Comparison of ENCODE assay signal across 8 mouse cellular contexts in genomic region chr5:141241645-141242284, GRCm38 (mm10). TPM values are rescaled to one million over a fixed set of nuclear protein-coding genes. Genes with fewer than 3 reads are reported as not detected.
DNase-seq lines count a peak whose midpoint lies in the region; ATAC-seq and TF ChIP-seq lines count a peak whose summit lies in the region.

No protein-coding gene starts in this region.

- DNase-seq in cerebellum, adult 2 months: peak in 1 of 2 experiments; percentile 16
- no peak for DNase-seq in cerebellum, adult 11-12 months
- DNase-seq in lung, postnatal 36 days: no peak

- TF ChIP-seq POLR2A in cerebellum, adult 2 months (IDR thresholded peaks at IDR 0.05; ENCODE audit: borderline replicate concordance, insufficient read depth, low read length): no peak

- H3K36me3 ChIP-seq in lung, embryonic 15.5 days: no peaks in the 10 kb centered on the region
- no peaks in the 10 kb centered on the region for H3K36me3 ChIP-seq in forebrain, embryonic 12.5 days (replicated peaks)
- H3K36me3 ChIP-seq in limb, embryonic 13.5 days: no peaks in the 10 kb centered on the region
- no peaks in the 10 kb centered on the region for H3K36me3 ChIP-seq in stomach, embryonic 16.5 days (ENCODE audit: control insufficient read depth, insufficient read depth, low read length)

- H3K27me3 ChIP-seq in cerebellum, adult 2 months (ENCODE audit: control insufficient read depth, insufficient read depth, low read length): peaks cover 4% of the 10 kb centered on the region; the same call in 1 of the 2 replicates
- peaks cover 66% of the 10 kb centered on the region for H3K27me3 ChIP-seq in lung, embryonic 15.5 days
- peaks cover 56% of the 10 kb centered on the region for H3K27me3 ChIP-seq in forebrain, embryonic 12.5 days
- peaks cover 41% of the 10 kb centered on the region for H3K27me3 ChIP-seq in limb, embryonic 13.5 days
- 0 out of 2 replicates have a peak, but pooled peaks cover 12% of the 10 kb centered on the region for H3K27me3 ChIP-seq in stomach, embryonic 16.5 days (ENCODE audit: control insufficient read depth, insufficient read depth, low read length)

- H3K4me1 ChIP-seq in cerebellum, adult 2 months (ENCODE audit: control insufficient read depth, insufficient read depth, low read length): peaks cover 3% of the 10 kb centered on the region
- H3K4me1 ChIP-seq in lung, embryonic 15.5 days: peaks cover 36% of the 10 kb centered on the region
- H3K4me1 ChIP-seq in forebrain, embryonic 12.5 days: peaks cover 37% of the 10 kb centered on the region
- H3K4me1 ChIP-seq in limb, embryonic 13.5 days: peaks cover 40% of the 10 kb centered on the region
- H3K4me1 ChIP-seq in stomach, embryonic 16.5 days (ENCODE audit: control insufficient read depth, insufficient read depth, low read length): peaks cover 29% of the 10 kb centered on the region

- WGBS in cerebellum, adult 2 months: under 1% methylated on average over 69 of the region's 82 CpGs
- WGBS in lung, embryonic 15.5 days: 1% methylated on average over 31 of the region's 82 CpGs
- under 1% methylated on average over 55 of the region's 82 CpGs for WGBS in forebrain, embryonic 12.5 days
- WGBS in limb, embryonic 13.5 days: under 1% methylated on average over 51 of the region's 82 CpGs
- WGBS in stomach, embryonic 16.5 days: under 1% methylated on average over 47 of the region's 82 CpGs

- peak; percentile 64 for ATAC-seq in lung, embryonic 15.5 days (ENCODE audit: borderline replicate concordance, extremely low read depth, low FRiP score, low TSS enrichment)
- ATAC-seq in forebrain, embryonic 12.5 days (ENCODE audit: low FRiP score): peak; percentile 61
- peak; percentile 6; the same call in 1 of the 2 replicates for ATAC-seq in limb, embryonic 13.5 days (ENCODE audit: low FRiP score, low read depth)
- ATAC-seq in stomach, embryonic 16.5 days (ENCODE audit: insufficient read depth, low FRiP score): no peak; the same call in 1 of the 2 replicates
- no peak for ATAC-seq in granulocyte monocyte progenitor cell, adult 5-6 weeks (replicated peaks; ENCODE audit: poor library complexity, severe bottlenecking)

- peak overlapping the region; percentile 93 for H3K4me2 ChIP-seq in lung, embryonic 15.5 days
- H3K4me2 ChIP-seq in forebrain, embryonic 12.5 days: peak overlapping the region; percentile 98
- peak overlapping the region; percentile 98 for H3K4me2 ChIP-seq in limb, embryonic 13.5 days (replicated peaks)
- peak overlapping the region; percentile 89 for H3K4me2 ChIP-seq in stomach, embryonic 16.5 days (ENCODE audit: low read depth, low read length)

- peak overlapping the region; percentile 64 for H3K4me3 ChIP-seq in cerebellum, adult 2 months (replicated peaks; ENCODE audit: insufficient read depth, low read depth, low read length)
- peak overlapping the region; percentile 63 for H3K4me3 ChIP-seq in lung, embryonic 15.5 days
- H3K4me3 ChIP-seq in forebrain, embryonic 12.5 days (replicated peaks): peak overlapping the region; percentile 65
- peak overlapping the region; percentile 69 for H3K4me3 ChIP-seq in limb, embryonic 13.5 days
- peak overlapping the region; percentile 72 for H3K4me3 ChIP-seq in stomach, embryonic 16.5 days (replicated peaks; ENCODE audit: low read length)

- TF ChIP-seq CTCF in cerebellum, adult 2 months (IDR thresholded peaks at IDR 0.05; ENCODE audit: borderline replicate concordance, insufficient read depth, low read depth, low read length): no peak

- no peaks in the 10 kb centered on the region for H3K9me3 ChIP-seq in lung, embryonic 15.5 days
- no peaks in the 10 kb centered on the region for H3K9me3 ChIP-seq in forebrain, embryonic 12.5 days
- no peaks in the 10 kb centered on the region for H3K9me3 ChIP-seq in limb, embryonic 13.5 days
- no peaks in the 10 kb centered on the region for H3K9me3 ChIP-seq in stomach, embryonic 16.5 days (replicated peaks; ENCODE audit: control insufficient read depth, low read length)

- peak overlapping the region; percentile 58 for H3K9ac ChIP-seq in lung, embryonic 15.5 days
- H3K9ac ChIP-seq in forebrain, embryonic 12.5 days: peak overlapping the region; percentile 77
- peak overlapping the region; percentile 80 for H3K9ac ChIP-seq in limb, embryonic 13.5 days
- H3K9ac ChIP-seq in stomach, embryonic 16.5 days (ENCODE audit: low read length): peak overlapping the region; percentile 88

- H3K27ac ChIP-seq in cerebellum, adult 2 months (ENCODE audit: insufficient read depth, low read length): no peak overlapping the region
- H3K27ac ChIP-seq in lung, embryonic 15.5 days: no peak overlapping the region
- H3K27ac ChIP-seq in forebrain, embryonic 12.5 days: no peak overlapping the region
- peak overlapping the region; percentile 44; the same call in 1 of the 2 replicates for H3K27ac ChIP-seq in limb, embryonic 13.5 days
- peak overlapping the region; percentile 43; the same call in 1 of the 2 replicates for H3K27ac ChIP-seq in stomach, embryonic 16.5 days (ENCODE audit: low read length)

RNA-seq across cellular contexts. Expression of gene Sdk1, which starts 0.5 kb away (rescaled TPM):
- polyA plus RNA-seq in cerebellum, adult 2 months (2012; rRNA removed): 1.5 and 1.6 TPM in 2 replicates
- 0.57 and 0.72 TPM in 2 replicates for polyA plus RNA-seq in lung, embryonic 15.5 days (2015; fragmentation: Nextera tagmentation; extraction: Ambion mirVana)
- 1.2 and 1.3 TPM in 2 replicates for polyA plus RNA-seq in forebrain, embryonic 12.5 days (2016; fragmentation: Nextera tagmentation; extraction: Ambion mirVana)
- polyA plus RNA-seq in limb, embryonic 13.5 days (2015; fragmentation: Nextera tagmentation; extraction: Ambion mirVana): 2.3 and 2.7 TPM in 2 replicates
- 3.2 and 3.4 TPM in 2 replicates for polyA plus RNA-seq in stomach, embryonic 16.5 days (2015; fragmentation: Nextera tagmentation; extraction: Ambion mirVana)
- total RNA-seq in granulocyte monocyte progenitor cell, adult 5-6 weeks (2014; fragmentation: Nextera tagmentation): not detected in 2 replicates
- not detected in 2 replicates for total RNA-seq in granulocyte monocyte progenitor cell, adult 5-6 weeks (2017)

Comparison
In these comparisons a context has a peak if more than half of its experiments do, and no peak if none do; other contexts are left out.
1. H3K27ac ChIP-seq: peak in limb, embryonic 13.5 days (single experiment) and stomach, embryonic 16.5 days (single experiment); none in cerebellum, adult 2 months (single experiment), lung, embryonic 15.5 days (single experiment) and forebrain, embryonic 12.5 days (single experiment).
2. ATAC-seq: peak in lung, embryonic 15.5 days (single experiment), forebrain, embryonic 12.5 days (single experiment) and limb, embryonic 13.5 days (single experiment); none in stomach, embryonic 16.5 days (single experiment) and granulocyte monocyte progenitor cell, adult 5-6 weeks (single experiment).
3. Peak in every context shown above with its lines, with median percentiles within 50 percentile points of each other: H3K4me3 ChIP-seq, H3K4me2 ChIP-seq and H3K9ac ChIP-seq.